Mouse (Mus musculus): ENCODE data around the gene Nr4a1.

DNA sequence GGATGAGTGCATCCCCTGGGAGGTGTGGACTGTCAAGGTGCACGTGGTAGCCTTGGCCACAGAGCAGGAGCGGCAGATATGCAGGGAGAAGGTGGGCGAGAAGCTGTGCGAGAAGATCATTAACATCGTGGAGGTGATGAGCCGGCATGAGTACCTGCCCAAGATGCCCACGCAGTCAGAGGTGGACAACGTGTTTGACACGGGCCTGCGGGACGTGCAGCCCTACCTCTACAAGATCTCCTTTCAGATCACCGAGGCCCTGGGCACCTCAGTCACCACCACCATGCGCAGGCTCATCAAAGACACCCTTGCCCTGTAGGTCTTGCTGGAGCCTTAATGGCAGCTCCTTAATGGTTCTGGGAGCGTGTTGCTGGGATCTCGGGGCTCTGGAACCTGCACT, 36.3 kb downstream of the Nr4a1 start:
- TF ChIP-seq CTCF (conservative IDR thresholded peaks at IDR 0.05 in 1 of 2, IDR thresholded peaks at IDR 0.05 in 1 of 2; ENCODE audit: low read depth in 2 of 2, low read length in 2 of 2) (no peak), JUN (IDR thresholded peaks at IDR 0.05; ENCODE audit: insufficient read depth, low read depth, low read length) (no peak), MYC (IDR thresholded peaks at IDR 0.05; ENCODE audit: low read depth, low read length) (no peak), POLR2AphosphoS2 (IDR thresholded peaks at IDR 0.05; ENCODE audit: low read depth, low read length) (no peak), POLR2A (IDR thresholded peaks at IDR 0.05; ENCODE audit: low read depth, low read length) (no peak), E2F4 (IDR thresholded peaks at IDR 0.05; ENCODE audit: insufficient replicate concordance, low read depth, low read length) (no peak), JUND (conservative IDR thresholded peaks at IDR 0.05; ENCODE audit: low read depth, low read length) (no peak), MAFK (IDR thresholded peaks at IDR 0.05; ENCODE audit: insufficient replicate concordance, low read length) (no peak), EP300 (IDR thresholded peaks at IDR 0.05; ENCODE audit: low read length) (no peak)

Data from CH12.LX (cell line).